Mouse (Mus musculus): ENCODE measurements around the gene Pym1. TPM values are rescaled to one million over a fixed set of nuclear protein-coding genes. Genes with fewer than 3 reads are reported as not detected.

Gene Pym1
- polyA plus RNA-seq, 1 experiment from 2014 or later, result 47.9 TPM

- WGBS, result 88% methylated on average over 8 of the region's 8 CpGs
- ATAC-seq (ENCODE audit: insufficient number of reproducible peaks, insufficient read depth, low FRiP score, low TSS enrichment, low read depth), result no peak
Measured at GRCm38 (mm10) chr10:128807018-128807417, 59.3 kb downstream of the Pym1 start.

More at GRCm38 (mm10) chr10:128807018-128807417, 59.3 kb downstream of the Pym1 start:
- peaks cover 34% of the 10 kb centered on the region for H3K36me3 ChIP-seq
- no peaks in the 10 kb centered on the region for H3K27me3 ChIP-seq
- no peaks in the 10 kb centered on the region for H3K9me3 ChIP-seq
- H3K4me1 ChIP-seq, result peaks cover 53% of the 10 kb centered on the region
- H3K27ac ChIP-seq, result no peak overlapping the region
- H3K9ac ChIP-seq, result peak overlapping the region; percentile 96
- peak overlapping the region; percentile 82 for H3K4me3 ChIP-seq
- H3K4me2 ChIP-seq, result peak overlapping the region; percentile 85

Other genes with a start within 250 kb of the Pym1 start
- gene Myl6b, start 249.2 kb upstream of the Pym1 start, polyA plus RNA-seq (2015; fragmentation: Nextera tagmentation; extraction: Ambion mirVana), result 2.8 and 4.0 TPM in 2 replicates
- 21.4 and 23.1 TPM in 2 replicates for gene Esyt1, start 222.0 kb upstream of the Pym1 start, polyA plus RNA-seq (2015; fragmentation: Nextera tagmentation; extraction: Ambion mirVana)
- gene Zc3h10, start 200.1 kb upstream of the Pym1 start, polyA plus RNA-seq (2015; fragmentation: Nextera tagmentation; extraction: Ambion mirVana), result 13.5 and 15.5 TPM in 2 replicates
- 4,323 and 4,329 TPM in 2 replicates for gene Rpl41, start 198.6 kb upstream of the Pym1 start, polyA plus RNA-seq (2015; fragmentation: Nextera tagmentation; extraction: Ambion mirVana)
- 188 and 206 TPM in 2 replicates for gene Pa2g4, start 181.9 kb upstream of the Pym1 start, polyA plus RNA-seq (2015; fragmentation: Nextera tagmentation; extraction: Ambion mirVana)
- gene Erbb3, start 158.2 kb upstream of the Pym1 start, polyA plus RNA-seq (2015; fragmentation: Nextera tagmentation; extraction: Ambion mirVana), result 14.8 and 16.1 TPM in 2 replicates
- 893 and 949 TPM in 2 replicates for gene Rps26, start 121.1 kb upstream of the Pym1 start, polyA plus RNA-seq (2015; fragmentation: Nextera tagmentation; extraction: Ambion mirVana)
- 5.3 and 5.5 TPM in 2 replicates for gene Ikzf4, start 101.9 kb upstream of the Pym1 start, polyA plus RNA-seq (2015; fragmentation: Nextera tagmentation; extraction: Ambion mirVana)
- gene Suox, start 73.8 kb upstream of the Pym1 start, polyA plus RNA-seq (2015; fragmentation: Nextera tagmentation; extraction: Ambion mirVana), result 18.9 and 21.8 TPM in 2 replicates
- gene Rab5b, start 51.6 kb upstream of the Pym1 start, polyA plus RNA-seq (2015; fragmentation: Nextera tagmentation; extraction: Ambion mirVana), result 82.6 and 84.1 TPM in 2 replicates
- gene Pmel, start 43.7 kb upstream of the Pym1 start, polyA plus RNA-seq (2015; fragmentation: Nextera tagmentation; extraction: Ambion mirVana), result 8.2 and 8.3 TPM in 2 replicates
- 120 and 127 TPM in 2 replicates for gene Cdk2, start 42.9 kb upstream of the Pym1 start, polyA plus RNA-seq (2015; fragmentation: Nextera tagmentation; extraction: Ambion mirVana)
- 16.3 and 16.8 TPM in 2 replicates for gene Dgka, start 3.0 kb upstream of the Pym1 start, polyA plus RNA-seq (2015; fragmentation: Nextera tagmentation; extraction: Ambion mirVana)
- 0.80 and 1.0 TPM in 2 replicates for gene Mmp19, start 43.0 kb downstream of the Pym1 start, polyA plus RNA-seq (2015; fragmentation: Nextera tagmentation; extraction: Ambion mirVana)
- 58.8 and 60.4 TPM in 2 replicates for gene Dnajc14, start 56.2 kb downstream of the Pym1 start, polyA plus RNA-seq (2015; fragmentation: Nextera tagmentation; extraction: Ambion mirVana)
- 25.5 and 26.0 TPM in 2 replicates for gene Tmem198b, start 56.5 kb downstream of the Pym1 start, polyA plus RNA-seq (2015; fragmentation: Nextera tagmentation; extraction: Ambion mirVana)
- gene Sarnp, start 69.4 kb downstream of the Pym1 start, polyA plus RNA-seq (2015; fragmentation: Nextera tagmentation; extraction: Ambion mirVana), result 252 and 265 TPM in 2 replicates
- 35.2 and 41.2 TPM in 2 replicates for gene Ormdl2, start 73.8 kb downstream of the Pym1 start, polyA plus RNA-seq (2015; fragmentation: Nextera tagmentation; extraction: Ambion mirVana)
- gene Gdf11, start 143.8 kb downstream of the Pym1 start, polyA plus RNA-seq (2015; fragmentation: Nextera tagmentation; extraction: Ambion mirVana), result 7.0 and 8.3 TPM in 2 replicates
- gene Cd63, start 153.1 kb downstream of the Pym1 start, polyA plus RNA-seq (2015; fragmentation: Nextera tagmentation; extraction: Ambion mirVana), result 663 and 674 TPM in 2 replicates
- 12.7 and 16.4 TPM in 2 replicates for gene Rdh5, start 175.0 kb downstream of the Pym1 start, polyA plus RNA-seq (2015; fragmentation: Nextera tagmentation; extraction: Ambion mirVana)
- gene Bloc1s1, start 176.1 kb downstream of the Pym1 start, polyA plus RNA-seq (2015; fragmentation: Nextera tagmentation; extraction: Ambion mirVana), result 206 and 216 TPM in 2 replicates
- 1.2 and 2.0 TPM in 2 replicates for gene Itga7, start 185.9 kb downstream of the Pym1 start, polyA plus RNA-seq (2015; fragmentation: Nextera tagmentation; extraction: Ambion mirVana)
- gene Mettl7b, start 213.1 kb downstream of the Pym1 start, polyA plus RNA-seq (2015; fragmentation: Nextera tagmentation; extraction: Ambion mirVana), result 0.22 TPM in 1 of 2 replicates, not detected in the other
- gene Olfr9, start 241.5 kb downstream of the Pym1 start, polyA plus RNA-seq (2015; fragmentation: Nextera tagmentation; extraction: Ambion mirVana), result not detected in 2 replicates

Measured in embryonic facial prominence, embryonic 13.5 days (tissue).